Mouse (Mus musculus) embryonic facial prominence, embryonic 15.5 days (tissue): ENCODE data around the gene Cela2a. TPM values are rescaled to one million over a fixed set of nuclear protein-coding genes. Genes with fewer than 3 reads are reported as not detected.

Experiments used
- ATAC-seq: fragments of 200-750 bp; cut with Nextera tagmentation; 2 replicates; pipeline ENCODE4 v1.8.0; 2017; ENCODE audit warnings: low read depth, moderate TSS enrichment; ENCODE audit not compliant: insufficient number of reproducible peaks, low FRiP score, low TSS enrichment
- H3K27ac ChIP-seq: fragments of 300-500 bp; sonication (generic); replicated peaks from 2 replicates; pipeline ENCODE4 v1.5.1; 2015; ENCODE audit warnings: mild to moderate bottlenecking, inconsistent platforms
- H3K27me3 ChIP-seq: fragments of 300-500 bp; sonication (generic); 2 replicates; pipeline ENCODE4 v1.6.1; 2015; ENCODE audit warnings: inconsistent platforms
- H3K36me3 ChIP-seq: fragments of 300-500 bp; sonication (generic); 2 replicates; pipeline ENCODE4 v1.6.1; 2015; ENCODE audit warnings: mild to moderate bottlenecking, inconsistent platforms
- H3K4me1 ChIP-seq: fragments of 300-500 bp; sonication (generic); 2 replicates; pipeline ENCODE4 v1.6.1; 2015; ENCODE audit warnings: inconsistent platforms
- H3K4me2 ChIP-seq: fragments of 300-500 bp; sonication (generic); replicated peaks from 2 replicates; pipeline ENCODE4 v1.6.1; 2015; ENCODE audit warnings: mild to moderate bottlenecking, inconsistent platforms
- H3K4me3 ChIP-seq: fragments of 300-500 bp; sonication (generic); replicated peaks from 2 replicates; pipeline ENCODE4 v1.5.1; 2015; ENCODE audit warnings: mild to moderate bottlenecking, inconsistent platforms
- H3K9ac ChIP-seq: fragments of 300-500 bp; sonication (generic); 2 replicates; pipeline ENCODE4 v1.6.1; 2015; ENCODE audit warnings: inconsistent platforms
- H3K9me3 ChIP-seq: fragments of 300-500 bp; sonication (generic); replicated peaks from 2 replicates; pipeline ENCODE4 v1.6.1; 2016; ENCODE audit warnings: inconsistent platforms
- WGBS: fragments of 180-500 bp; shearing (Covaris S2); methylation state at CpG from one replicate; pipeline ENCODE4 v1.1.7; 2015; 5-methylcytosine and 5-hydroxymethylcytosine counted together
- polyA plus RNA-seq: library from polyadenylated mRNA; unstranded; fragments of >200 nt; fragmentation: Nextera tagmentation; extraction: Ambion mirVana; gene quantifications from 2 replicates; pipeline ENCODE4 v1.2.1, GENCODE M21; 2015

The Cela2a gene
- polyA plus RNA-seq, 1 experiment from 2014 or later: not detected

- no peak overlapping the region for H3K4me2 ChIP-seq
- H3K27ac ChIP-seq: peak overlapping the region; percentile 59
- H3K27me3 ChIP-seq: no peaks in the 10 kb centered on the region
- no peak overlapping the region for H3K4me3 ChIP-seq
- H3K36me3 ChIP-seq: no peaks in the 10 kb centered on the region
- 34% methylated on average over 4 of the region's 4 CpGs for WGBS
- no peaks in the 10 kb centered on the region for H3K9me3 ChIP-seq
- no peak overlapping the region for H3K9ac ChIP-seq
- peaks cover 40% of the 10 kb centered on the region for H3K4me1 ChIP-seq
- ATAC-seq: peak; percentile 34; the same call in 1 of the 2 replicates
Observed at GRCm38 (mm10) chr4:141867498-141867897, 41.5 kb upstream of the Cela2a start.

- Histone ChIP-seq H3K4me2 (no peak overlapping the region), H3K27ac (peak overlapping the region; percentile 59), H3K36me3 (no peaks in the 10 kb centered on the region), H3K9me3 (no peaks in the 10 kb centered on the region), H3K9ac (no peak overlapping the region), H3K4me3 (no peak overlapping the region), H3K27me3 (no peaks in the 10 kb centered on the region), H3K4me1 (peaks cover 35% of the 10 kb centered on the region)
- ATAC-seq: peak; percentile 40; the same call in 1 of the 2 replicates
- WGBS: 23% methylated on average over 10 of the region's 10 CpGs
Observed at GRCm38 (mm10) chr4:141866933-141867490, 41.1 kb upstream of the Cela2a start.

- peaks cover 27% of the 10 kb centered on the region for H3K4me1 ChIP-seq
- H3K36me3 ChIP-seq: peaks cover 9% of the 10 kb centered on the region; the same call in 1 of the 2 replicates
- 89% methylated on average over 5 of the region's 5 CpGs for WGBS
- H3K27me3 ChIP-seq: no peaks in the 10 kb centered on the region
- no peaks in the 10 kb centered on the region for H3K9me3 ChIP-seq
- ATAC-seq: no peak
- H3K9ac ChIP-seq: no peak overlapping the region
- H3K4me2 ChIP-seq: no peak overlapping the region
- H3K4me3 ChIP-seq: no peak overlapping the region
- no peak overlapping the region for H3K27ac ChIP-seq
Observed at GRCm38 (mm10) chr4:141865600-141865999, 39.6 kb upstream of the Cela2a start.

- no peak for ATAC-seq
- H3K36me3 ChIP-seq: peaks cover 15% of the 10 kb centered on the region
- H3K4me2 ChIP-seq: no peak overlapping the region
- no peaks in the 10 kb centered on the region for H3K27me3 ChIP-seq
- no peak overlapping the region for H3K27ac ChIP-seq
- H3K9ac ChIP-seq: no peak overlapping the region
- H3K9me3 ChIP-seq: no peaks in the 10 kb centered on the region
- WGBS: 92% methylated on average over 5 of the region's 5 CpGs
- H3K4me1 ChIP-seq: peaks cover 27% of the 10 kb centered on the region
- no peak overlapping the region for H3K4me3 ChIP-seq
Observed at GRCm38 (mm10) chr4:141865006-141865405, 39.0 kb upstream of the Cela2a start.

- no peak for ATAC-seq
- WGBS: 84% methylated on average over 8 of the region's 8 CpGs
- Histone ChIP-seq H3K27me3 (no peaks in the 10 kb centered on the region), H3K9ac (no peak overlapping the region), H3K9me3 (no peaks in the 10 kb centered on the region), H3K4me3 (no peak overlapping the region), H3K4me2 (no peak overlapping the region), H3K27ac (no peak overlapping the region), H3K36me3 (peaks cover 20% of the 10 kb centered on the region), H3K4me1 (peaks cover 25% of the 10 kb centered on the region)
Observed at GRCm38 (mm10) chr4:141864506-141864905, 38.5 kb upstream of the Cela2a start.

- H3K9me3 ChIP-seq: no peaks in the 10 kb centered on the region
- 84% methylated on average over 7 of the region's 7 CpGs for WGBS
- no peak overlapping the region for H3K4me3 ChIP-seq
- ATAC-seq: no peak
- H3K27me3 ChIP-seq: no peaks in the 10 kb centered on the region
- H3K4me1 ChIP-seq: peaks cover 21% of the 10 kb centered on the region
- no peak overlapping the region for H3K9ac ChIP-seq
- H3K36me3 ChIP-seq: peaks cover 25% of the 10 kb centered on the region
- no peak overlapping the region for H3K4me2 ChIP-seq
- no peak overlapping the region for H3K27ac ChIP-seq
Observed at GRCm38 (mm10) chr4:141863726-141864280, 37.8 kb upstream of the Cela2a start.

GRCm38 (mm10) chr4:141862867-141863266 is 36.9 kb upstream of the Cela2a start:
- Histone ChIP-seq H3K27ac (no peak overlapping the region), H3K4me3 (no peak overlapping the region), H3K9me3 (no peaks in the 10 kb centered on the region), H3K9ac (no peak overlapping the region), H3K36me3 (peaks cover 29% of the 10 kb centered on the region), H3K4me2 (no peak overlapping the region), H3K27me3 (no peaks in the 10 kb centered on the region), H3K4me1 (peaks cover 17% of the 10 kb centered on the region)
- ATAC-seq: no peak
- 83% methylated on average over 5 of the region's 5 CpGs for WGBS

- Histone ChIP-seq H3K27ac (no peak overlapping the region), H3K4me3 (no peak overlapping the region), H3K9ac (no peak overlapping the region), H3K27me3 (no peaks in the 10 kb centered on the region), H3K9me3 (no peaks in the 10 kb centered on the region), H3K36me3 (peaks cover 29% of the 10 kb centered on the region), H3K4me1 (peaks cover 9% of the 10 kb centered on the region), H3K4me2 (no peak overlapping the region)
- WGBS: 82% methylated on average over 17 of the region's 17 CpGs
- no peak for ATAC-seq
Observed at GRCm38 (mm10) chr4:141861591-141862295, 35.8 kb upstream of the Cela2a start.

GRCm38 (mm10) chr4:141860246-141860841 is 34.4 kb upstream of the Cela2a start:
- no peak overlapping the region for H3K27ac ChIP-seq

GRCm38 (mm10) chr4:141859351-141859750 is 33.4 kb upstream of the Cela2a start:
- no peak overlapping the region for H3K9ac ChIP-seq
- 93% methylated on average over 14 of the region's 14 CpGs for WGBS
- H3K4me3 ChIP-seq: no peak overlapping the region
- no peaks in the 10 kb centered on the region for H3K9me3 ChIP-seq
- H3K4me2 ChIP-seq: no peak overlapping the region
- H3K4me1 ChIP-seq: 0 out of 2 replicates have a peak, but pooled peaks cover 3% of the 10 kb centered on the region
- no peak for ATAC-seq
- no peak overlapping the region for H3K27ac ChIP-seq
- no peaks in the 10 kb centered on the region for H3K27me3 ChIP-seq
- peaks cover 29% of the 10 kb centered on the region for H3K36me3 ChIP-seq

More at GRCm38 (mm10) chr4:141860246-141860841, 34.4 kb upstream of the Cela2a start:
- ATAC-seq: no peak
- H3K9ac ChIP-seq: no peak overlapping the region
- H3K4me2 ChIP-seq: no peak overlapping the region
- WGBS: 70% methylated on average over 19 of the region's 19 CpGs
- H3K4me3 ChIP-seq: no peak overlapping the region
- 0 out of 2 replicates have a peak, but pooled peaks cover 3% of the 10 kb centered on the region for H3K4me1 ChIP-seq
- H3K36me3 ChIP-seq: peaks cover 29% of the 10 kb centered on the region
- no peaks in the 10 kb centered on the region for H3K9me3 ChIP-seq
- no peaks in the 10 kb centered on the region for H3K27me3 ChIP-seq

- 89% methylated on average over 20 of the region's 20 CpGs for WGBS
- no peak overlapping the region for H3K4me3 ChIP-seq
- H3K9ac ChIP-seq: no peak overlapping the region
- no peak for ATAC-seq
- H3K4me1 ChIP-seq: 0 out of 2 replicates have a peak, but pooled peaks cover 3% of the 10 kb centered on the region
- no peak overlapping the region for H3K27ac ChIP-seq
- H3K27me3 ChIP-seq: no peaks in the 10 kb centered on the region
- no peaks in the 10 kb centered on the region for H3K9me3 ChIP-seq
- no peak overlapping the region for H3K4me2 ChIP-seq
- H3K36me3 ChIP-seq: peaks cover 29% of the 10 kb centered on the region
Observed at GRCm38 (mm10) chr4:141858501-141858900, 32.5 kb upstream of the Cela2a start.
